Mouse (Mus musculus): ENCODE measurements around the gene Hist1h2bf.
"Not testable (repeated sequence)": the region's sequence is repeated elsewhere in the genome, so short reads cannot be mapped to it uniquely, and the experiment has no call there.

Hist1h2bf gene

DNA sequence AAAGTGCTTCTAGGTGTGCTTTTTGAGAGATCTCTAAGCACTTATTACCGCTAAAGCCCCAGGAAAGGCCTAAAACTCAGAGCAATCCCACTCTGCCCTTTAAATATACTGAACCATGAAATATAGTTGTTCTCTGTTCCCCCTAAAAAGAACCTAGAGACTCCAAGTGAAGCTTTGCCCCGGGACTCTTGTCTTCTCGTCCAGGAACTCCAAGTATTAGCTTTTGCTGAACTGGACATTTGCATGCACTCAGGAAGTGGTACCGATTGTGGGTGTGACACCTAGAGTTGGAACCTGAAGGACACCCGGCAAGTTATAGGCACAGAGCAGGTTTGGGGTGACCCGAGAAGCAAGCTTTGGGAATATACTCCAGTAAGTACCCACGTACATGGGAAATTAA, 17.2 kb upstream of the Hist1h2bf start:
- in situ Hi-C loops (cut with MboI, MseI): loop anchor here (5.0 kb wide), 1 partner anchor 159 kb away; no protein-coding TSS in a partner anchor

GRCm38 (mm10) chr13:23586940-23587225, 12.9 kb upstream of the Hist1h2bf start:
- in situ Hi-C loops (cut with MboI, MseI): no loop called here

GRCm38 (mm10) chr13:23586099-23586939, 12.3 kb upstream of the Hist1h2bf start:
- in situ Hi-C loops (cut with MboI, MseI): no loop called here

DNA sequence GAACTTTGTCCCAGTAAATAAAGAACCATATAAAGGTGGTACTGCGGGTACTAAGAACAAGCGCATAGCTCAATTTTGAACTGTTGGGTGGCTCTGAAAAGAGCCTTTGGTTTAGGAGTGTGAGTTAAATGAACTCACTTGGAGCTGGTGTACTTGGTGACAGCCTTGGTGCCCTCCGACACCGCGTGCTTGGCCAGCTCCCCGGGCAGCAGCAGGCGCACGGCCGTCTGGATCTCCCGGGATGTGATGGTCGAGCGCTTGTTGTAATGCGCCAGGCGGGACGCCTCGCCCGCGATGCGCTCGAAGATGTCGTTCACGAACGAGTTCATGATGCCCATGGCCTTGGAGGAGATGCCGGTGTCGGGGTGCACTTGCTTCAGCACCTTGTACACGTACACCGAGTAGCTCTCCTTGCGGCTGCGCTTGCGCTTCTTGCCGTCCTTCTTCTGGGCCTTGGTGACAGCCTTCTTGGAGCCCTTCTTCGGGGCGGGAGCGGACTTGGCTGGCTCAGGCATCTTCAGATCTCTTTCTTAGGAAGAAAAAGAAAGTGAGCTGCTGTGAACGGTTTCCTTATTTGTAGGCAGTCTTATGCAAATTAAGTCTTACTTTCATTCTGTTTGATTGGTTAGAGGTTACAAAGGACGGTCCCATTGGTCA, 11.6 kb upstream of the Hist1h2bf start:
- in situ Hi-C loops (cut with MboI, MseI): not testable (repeated sequence)

DNA sequence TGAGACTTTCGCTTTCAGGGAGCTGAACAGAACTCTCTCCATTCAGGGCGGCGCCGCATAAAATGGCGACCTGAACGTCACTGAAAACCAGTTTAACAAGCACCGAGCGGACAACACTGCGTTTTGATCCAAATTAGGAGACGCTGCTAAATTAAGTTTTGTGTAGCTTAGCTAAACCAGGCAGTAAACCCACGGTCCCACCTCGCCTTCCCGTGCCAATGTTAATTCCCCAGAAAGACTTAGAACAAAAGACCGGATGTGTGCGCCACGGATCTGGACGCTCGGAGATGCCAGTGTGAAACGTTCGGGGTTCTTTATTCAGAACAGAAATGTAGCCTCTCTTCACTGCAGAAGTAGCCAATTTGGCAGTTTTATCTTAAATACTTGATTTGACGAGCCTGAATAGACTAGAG, 11.0 kb upstream of the Hist1h2bf start:
- in situ Hi-C loops (cut with MboI, MseI): no loop called here

DNA sequence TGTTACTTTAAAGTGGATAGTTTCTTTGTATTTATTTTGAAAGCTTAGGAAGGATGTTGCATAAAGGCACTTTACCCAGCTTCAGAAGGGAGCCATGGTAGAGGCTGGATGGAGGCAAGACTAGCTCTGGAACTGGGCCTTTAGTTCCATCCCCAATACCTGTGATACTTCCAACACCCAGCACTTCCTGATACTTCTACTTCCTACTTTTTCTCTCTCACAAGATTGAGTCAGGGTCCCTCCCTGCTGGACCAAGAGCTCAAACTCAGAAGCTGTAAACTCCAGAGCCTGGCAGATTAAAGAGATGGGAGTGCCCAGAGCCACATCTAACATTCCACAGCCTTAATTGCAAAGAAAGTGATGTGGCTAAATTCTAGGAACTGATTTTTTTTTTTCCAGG, 10.3 kb upstream of the Hist1h2bf start:
- in situ Hi-C loops (cut with MboI, MseI): no loop called here

- in situ Hi-C loops (cut with MboI, MseI): no loop called here
These were observed 9.5 kb upstream of the Hist1h2bf start for GRCm38 (mm10) chr13:23583387-23584068.

DNA sequence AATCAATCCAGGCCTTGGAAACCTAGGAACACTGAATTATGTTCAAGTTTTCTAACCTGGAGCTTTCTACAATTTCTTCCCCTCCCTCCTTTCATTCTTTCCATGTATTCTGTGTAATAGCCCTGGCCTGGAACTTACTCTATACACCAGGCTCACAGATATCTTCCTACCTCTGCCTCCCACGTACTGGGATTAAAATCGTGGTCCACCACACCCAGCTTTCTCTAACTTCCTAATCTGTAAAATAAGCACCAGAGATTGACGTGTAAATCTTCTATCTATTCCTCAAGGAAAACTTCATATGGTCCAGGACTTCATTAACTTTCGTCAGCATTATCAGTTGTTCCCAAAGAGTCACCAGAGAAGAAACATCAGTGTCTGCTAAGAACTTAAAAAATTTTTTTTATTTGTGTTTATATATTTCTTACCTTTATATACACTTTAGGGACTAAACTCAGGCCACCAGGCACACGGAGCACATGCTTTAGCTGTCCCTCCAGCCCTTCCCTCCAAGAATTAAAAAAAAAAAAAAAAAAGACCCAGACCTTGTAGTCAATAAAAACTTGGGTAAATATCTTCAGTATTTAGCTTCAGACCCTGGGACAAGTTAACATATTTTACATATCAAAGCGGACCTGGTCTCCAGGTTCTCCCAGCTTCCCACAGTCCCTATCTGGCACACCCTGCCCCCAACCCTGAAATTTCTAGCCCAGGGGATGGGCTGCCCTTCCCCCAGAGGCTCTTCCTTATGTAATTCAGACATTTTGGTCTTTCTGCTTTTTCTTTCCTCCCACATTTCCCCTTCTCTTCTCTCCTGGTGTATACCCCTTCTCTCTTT, 8.4 kb upstream of the Hist1h2bf start:
- in situ Hi-C loops (cut with MboI, MseI): no loop called here

GRCm38 (mm10) chr13:23581408-23582218, 7.6 kb upstream of the Hist1h2bf start, which contains the start of gene Hist1h4d:
TSS of gene Hist1h4d (plus strand) at chr13:23581598.
- in situ Hi-C loops (cut with MboI, MseI): no loop called here

GRCm38 (mm10) chr13:23577835-23578234, 3.8 kb upstream of the Hist1h2bf start:
- in situ Hi-C loops (cut with MboI, MseI): no loop called here

GRCm38 (mm10) chr13:23576906-23577639, 3.1 kb upstream of the Hist1h2bf start:
- in situ Hi-C loops (cut with MboI, MseI): no loop called here

DNA sequence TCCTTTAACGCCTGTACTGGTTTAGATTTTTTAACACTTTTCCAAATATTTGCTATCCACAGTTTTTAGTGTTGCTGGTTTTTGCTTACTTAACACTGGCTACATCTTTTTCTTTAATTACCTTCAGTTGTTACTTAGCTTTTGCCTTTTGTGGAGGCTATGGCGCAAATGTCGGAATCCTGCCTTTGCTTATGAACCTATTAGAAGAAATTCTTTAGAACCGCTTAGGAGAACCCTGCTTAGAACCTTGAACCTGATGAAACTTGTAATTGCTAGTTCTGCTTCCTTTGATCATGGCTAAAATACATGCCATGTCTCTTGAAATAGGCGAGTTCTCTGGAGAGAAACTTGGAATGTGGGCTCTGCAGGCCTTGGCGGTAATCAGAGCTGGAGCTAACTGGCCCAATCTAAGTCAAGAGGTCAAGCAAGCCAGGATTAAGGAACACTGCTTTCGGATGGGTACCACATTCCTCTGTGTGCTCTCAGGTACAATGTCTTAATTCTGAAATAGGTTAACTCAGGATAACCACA, 2.4 kb upstream of the Hist1h2bf start:
- in situ Hi-C loops (cut with MboI, MseI): no loop called here

DNA sequence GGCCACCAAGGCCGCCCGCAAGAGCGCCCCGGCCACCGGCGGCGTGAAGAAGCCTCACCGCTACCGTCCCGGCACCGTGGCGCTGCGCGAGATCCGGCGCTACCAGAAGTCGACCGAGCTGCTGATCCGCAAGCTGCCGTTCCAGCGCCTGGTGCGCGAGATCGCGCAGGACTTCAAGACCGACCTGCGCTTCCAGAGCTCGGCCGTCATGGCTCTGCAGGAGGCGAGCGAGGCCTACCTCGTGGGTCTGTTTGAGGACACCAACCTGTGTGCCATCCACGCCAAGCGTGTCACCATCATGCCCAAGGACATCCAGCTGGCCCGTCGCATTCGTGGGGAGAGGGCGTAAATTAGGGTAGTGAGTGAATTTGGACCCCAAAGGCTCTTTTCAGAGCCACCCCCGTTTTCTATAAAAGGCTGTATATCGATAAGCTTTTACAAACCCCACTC, 1.9 kb upstream of the Hist1h2bf start:
- in situ Hi-C loops (cut with MboI, MseI): not testable (repeated sequence)

- in situ Hi-C loops (cut with MboI, MseI): no loop called here
These were observed 1.4 kb upstream of the Hist1h2bf start, which contains the start of gene Hist1h3d for GRCm38 (mm10) chr13:23575271-23575851. TSS of gene Hist1h3d (plus strand) at chr13:23575763.

DNA sequence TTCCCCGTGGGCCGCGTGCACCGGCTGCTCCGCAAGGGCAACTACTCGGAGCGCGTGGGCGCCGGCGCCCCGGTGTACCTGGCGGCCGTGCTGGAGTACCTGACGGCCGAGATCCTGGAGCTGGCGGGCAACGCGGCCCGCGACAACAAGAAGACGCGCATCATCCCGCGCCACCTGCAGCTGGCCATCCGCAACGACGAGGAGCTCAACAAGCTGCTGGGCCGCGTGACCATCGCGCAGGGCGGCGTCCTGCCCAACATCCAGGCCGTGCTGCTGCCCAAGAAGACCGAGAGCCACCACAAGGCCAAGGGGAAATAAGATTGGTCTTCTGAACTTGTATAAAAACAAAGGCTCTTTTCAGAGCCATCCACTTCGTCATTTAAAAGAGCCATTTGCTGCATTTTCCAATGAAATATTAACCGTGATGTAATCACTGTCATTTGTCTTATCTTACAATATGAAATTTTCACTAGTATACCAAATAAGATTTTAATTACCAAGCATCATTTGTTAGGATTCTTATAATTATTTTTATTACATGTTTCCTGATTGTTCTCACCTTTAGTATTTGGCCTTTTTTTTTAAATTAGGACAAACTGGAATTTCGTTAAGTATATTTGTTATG, 662 bp upstream of the Hist1h2bf start:
- in situ Hi-C loops (cut with MboI, MseI): loop anchor here (5.0 kb wide), 2 partner anchors 108 to 1852 kb away; partner anchors contain the start of genes Hist1h2ac, Hist1h2bc and Hist1h2bm

DNA sequence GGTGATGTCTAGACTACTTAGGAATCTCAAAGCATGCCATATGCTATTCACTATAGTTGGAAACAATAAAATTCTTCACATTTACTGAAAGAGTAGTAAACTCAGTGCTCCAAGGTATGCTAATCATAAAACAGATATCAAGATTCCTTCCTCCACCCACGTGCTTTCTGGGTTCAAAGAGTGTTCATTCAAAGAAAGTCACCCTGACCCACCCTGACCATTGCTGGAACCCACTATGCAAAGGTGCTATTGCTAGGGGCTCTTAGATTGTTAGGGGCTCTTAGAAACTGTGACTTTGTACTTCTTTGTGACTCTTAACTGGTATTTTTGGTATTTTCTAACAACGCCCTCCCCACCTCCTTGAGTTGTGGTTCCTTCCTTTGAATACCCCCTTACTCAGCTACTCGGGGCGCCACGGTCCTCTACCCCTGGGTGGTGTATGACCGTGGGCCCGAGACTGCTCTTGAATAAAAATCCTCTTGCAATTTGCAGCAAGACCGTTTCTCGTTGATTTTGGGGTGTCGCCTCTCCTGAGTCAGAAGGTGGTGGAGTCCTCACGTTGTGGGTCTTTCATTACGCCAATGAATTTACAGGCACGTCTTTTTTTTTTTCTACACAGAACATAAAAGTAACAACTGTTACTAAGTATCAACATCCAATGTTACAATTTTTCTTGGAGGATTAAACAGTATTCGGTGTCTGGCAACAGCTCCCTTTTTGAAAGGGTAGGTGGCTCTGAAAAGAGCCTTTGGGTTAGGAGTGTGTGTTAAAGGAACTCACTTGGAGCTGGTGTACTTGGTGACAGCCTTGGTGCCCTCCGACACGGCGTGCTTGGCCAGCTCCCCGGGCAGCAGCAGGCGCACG, 730 bp downstream of the Hist1h2bf start:
- in situ Hi-C loops (cut with MboI, MseI): loop anchor here (5.0 kb wide), 2 partner anchors 109 to 1851 kb away; partner anchors contain the start of genes Hist1h2ac, Hist1h2bc and Hist1h2bm
